Mouse (Mus musculus) cerebellum, adult 18-20 months (tissue): ENCODE data around the gene Kcnj13.
A peak's percentile ranks its signal among the peaks of the same experiment; 100 is the strongest.

Source experiments
- DNase-seq, 2 experiments: peaks; one replicate each; pipeline ENCODE4 v3.0.0; 2021

The Kcnj13 gene

DNA sequence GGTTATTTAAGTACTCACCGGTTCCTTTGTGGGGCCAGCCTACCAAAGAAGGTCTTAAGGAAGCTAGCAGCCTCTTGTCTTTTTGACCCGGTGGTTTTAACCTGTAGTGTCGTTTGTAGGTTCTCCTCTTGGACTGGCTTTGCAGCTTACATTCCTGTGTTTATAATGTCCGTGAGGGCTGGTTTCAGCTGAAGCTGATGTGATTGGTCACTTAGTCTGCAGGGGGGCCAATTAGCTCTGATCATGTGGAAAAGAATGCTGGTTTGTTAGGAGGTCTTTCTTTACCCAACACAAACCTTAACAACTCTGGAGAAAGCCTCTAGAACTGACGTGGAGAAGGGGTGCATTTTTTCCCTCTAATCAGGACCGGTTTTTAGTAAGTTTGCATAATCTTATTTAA lies at the start of gene Kcnj13:
TSS of gene Kcnj13 (minus strand) at position 136 of the 400 bp plus-strand sequence.
- DNase-seq: no peak

DNA sequence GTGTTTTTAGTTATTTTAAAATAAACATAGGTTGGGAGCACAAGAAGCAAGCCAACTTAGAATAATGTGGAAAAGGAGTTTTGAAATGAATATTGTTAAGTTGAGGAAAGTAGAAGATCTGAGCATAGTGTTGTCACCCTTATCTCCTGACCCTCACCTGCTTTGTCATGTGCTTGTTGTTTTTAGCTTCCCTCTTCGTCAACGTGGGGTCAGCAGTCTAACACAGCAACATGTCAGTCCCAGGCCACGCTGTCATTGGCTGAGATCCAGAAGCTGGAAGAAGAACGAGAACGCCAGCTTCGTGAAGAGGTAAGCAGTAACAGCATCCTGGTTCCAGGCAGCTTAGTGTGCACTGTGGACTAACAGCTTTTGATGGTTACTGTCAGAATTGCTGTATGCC lies 42.1 kb upstream of the Kcnj13 start:
- no peak for DNase-seq

DNA sequence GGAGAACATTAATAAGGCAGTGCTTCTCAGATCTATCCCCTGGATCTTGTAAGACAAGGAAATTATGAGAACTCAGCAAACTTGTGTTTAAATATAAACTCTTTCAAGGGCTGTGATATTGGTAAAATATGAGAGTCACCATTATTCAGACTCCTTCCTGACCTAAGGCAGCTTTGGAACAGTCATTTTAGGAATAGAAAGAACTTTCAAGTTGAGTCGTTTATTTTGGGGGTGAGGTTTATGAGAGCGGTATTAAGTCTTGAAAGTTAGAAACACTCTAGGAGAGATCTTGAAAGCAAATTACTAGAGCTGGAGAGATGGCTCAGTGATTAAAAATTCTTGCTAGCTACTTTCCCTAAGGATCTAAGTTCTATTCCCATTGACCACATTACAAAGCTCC lies 40.6 kb upstream of the Kcnj13 start:
- no peak for DNase-seq

DNA sequence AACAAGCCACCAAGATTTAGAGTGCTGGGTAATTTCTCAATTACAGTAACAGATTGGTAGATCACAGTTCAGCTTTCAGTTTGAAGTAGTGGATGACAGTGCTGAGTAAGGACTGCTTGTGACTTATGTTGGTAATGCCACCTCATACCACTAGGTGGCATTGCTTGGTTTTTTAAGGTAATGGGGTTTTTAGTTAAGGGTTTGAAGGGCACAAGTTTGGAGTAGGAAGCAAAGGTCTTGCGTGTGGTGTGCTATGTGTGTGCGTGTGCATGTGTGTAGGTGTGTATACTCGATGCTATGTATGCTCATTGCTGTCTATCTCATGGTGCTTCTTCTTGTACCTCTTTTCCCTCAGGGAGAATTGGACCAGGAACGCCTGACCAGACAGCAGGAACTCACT lies 24.2 kb upstream of the Kcnj13 start:
- peak; percentile 5 to 27 for DNase-seq

DNA sequence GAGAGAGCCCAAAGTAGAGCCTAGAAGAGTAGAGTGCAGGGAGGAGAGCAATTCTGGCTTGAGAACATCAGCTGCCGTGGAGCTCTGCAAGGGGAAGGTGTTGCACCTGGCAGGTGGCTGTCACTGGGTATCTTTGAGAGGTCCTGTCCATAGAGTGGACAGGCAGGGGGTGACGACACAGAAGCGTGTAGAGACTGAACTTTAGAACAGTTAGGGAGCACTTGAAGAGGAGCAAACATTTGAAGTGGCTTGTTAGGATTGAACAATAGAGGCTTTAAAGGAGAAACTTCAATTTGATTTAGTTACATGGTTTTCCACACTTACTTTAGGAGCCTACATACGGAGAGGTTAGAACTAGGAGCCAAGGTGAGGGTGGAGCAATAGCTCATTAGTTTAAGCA lies 14.9 kb upstream of the Kcnj13 start:
- DNase-seq: no peak

DNA sequence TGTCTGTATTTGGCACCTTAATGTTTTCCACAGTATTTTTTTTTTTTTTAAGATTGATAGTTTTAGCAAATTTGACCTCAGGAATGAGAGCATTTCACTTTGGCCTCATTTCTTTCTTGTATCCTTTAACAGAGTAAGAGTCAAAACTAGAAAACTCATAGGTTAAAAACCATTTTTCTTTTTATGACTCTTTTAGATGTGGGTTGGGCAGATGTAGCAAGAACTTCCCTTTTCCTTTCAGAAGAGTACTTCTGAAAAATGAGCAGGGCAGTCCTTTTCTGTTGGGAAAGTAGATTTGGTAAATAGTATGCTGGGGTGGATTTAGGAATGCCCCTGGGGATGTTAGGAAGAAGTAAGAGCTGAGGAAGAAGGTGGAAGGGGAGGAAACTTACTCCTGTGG lies 11.5 kb upstream of the Kcnj13 start:
- DNase-seq: no peak

DNA sequence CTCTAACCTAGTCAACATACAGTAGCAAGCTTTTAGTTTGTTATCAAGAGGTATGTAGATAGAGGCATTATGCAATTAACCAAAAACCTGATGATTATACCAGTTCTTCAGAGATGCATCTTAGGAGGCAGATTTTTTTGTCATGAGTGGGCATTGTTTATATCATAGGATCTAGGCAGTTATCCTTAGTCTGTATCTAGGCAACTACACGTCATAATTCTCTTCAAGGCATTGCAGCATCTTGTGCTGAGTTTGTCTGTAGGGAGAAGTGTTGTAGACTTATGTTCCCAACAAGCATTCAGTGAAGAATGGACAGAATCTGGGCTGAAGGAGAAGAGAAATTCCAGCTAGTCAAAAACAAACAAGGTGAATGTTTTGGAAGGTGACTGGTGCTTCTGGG lies 10.2 kb upstream of the Kcnj13 start:
- DNase-seq: no peak

DNA sequence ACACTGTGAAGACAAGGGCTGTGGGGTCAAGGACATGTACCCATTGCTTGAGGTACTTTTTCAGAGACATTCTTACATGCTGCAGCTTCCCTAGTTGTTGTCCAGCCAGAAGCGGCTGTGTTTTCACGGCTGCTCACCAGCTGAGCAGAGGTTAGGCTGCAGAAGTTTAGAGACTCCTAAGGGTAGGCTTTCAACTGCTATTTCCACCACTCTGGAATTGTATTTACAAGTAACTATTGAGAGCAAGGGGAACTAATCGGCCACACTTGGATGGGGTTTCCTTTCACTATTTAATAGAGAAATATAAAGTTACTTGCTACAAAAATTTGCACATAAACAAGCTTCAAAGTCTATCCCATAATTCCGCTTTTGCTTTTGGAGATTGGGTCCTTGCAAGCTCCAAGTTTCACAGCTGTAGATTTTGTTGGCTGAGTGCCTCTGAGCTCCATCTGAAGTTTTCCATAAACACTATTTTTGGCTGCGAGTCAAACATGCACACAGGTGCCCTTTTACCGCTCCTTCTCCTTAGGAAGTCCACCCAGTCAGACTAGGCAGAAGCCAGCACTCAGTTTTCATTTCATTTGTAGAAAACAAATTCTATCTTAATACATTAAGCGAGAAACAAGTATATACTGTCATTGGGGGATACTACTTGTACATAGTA lies 2.5 kb upstream of the Kcnj13 start:
- no peak for DNase-seq

DNA sequence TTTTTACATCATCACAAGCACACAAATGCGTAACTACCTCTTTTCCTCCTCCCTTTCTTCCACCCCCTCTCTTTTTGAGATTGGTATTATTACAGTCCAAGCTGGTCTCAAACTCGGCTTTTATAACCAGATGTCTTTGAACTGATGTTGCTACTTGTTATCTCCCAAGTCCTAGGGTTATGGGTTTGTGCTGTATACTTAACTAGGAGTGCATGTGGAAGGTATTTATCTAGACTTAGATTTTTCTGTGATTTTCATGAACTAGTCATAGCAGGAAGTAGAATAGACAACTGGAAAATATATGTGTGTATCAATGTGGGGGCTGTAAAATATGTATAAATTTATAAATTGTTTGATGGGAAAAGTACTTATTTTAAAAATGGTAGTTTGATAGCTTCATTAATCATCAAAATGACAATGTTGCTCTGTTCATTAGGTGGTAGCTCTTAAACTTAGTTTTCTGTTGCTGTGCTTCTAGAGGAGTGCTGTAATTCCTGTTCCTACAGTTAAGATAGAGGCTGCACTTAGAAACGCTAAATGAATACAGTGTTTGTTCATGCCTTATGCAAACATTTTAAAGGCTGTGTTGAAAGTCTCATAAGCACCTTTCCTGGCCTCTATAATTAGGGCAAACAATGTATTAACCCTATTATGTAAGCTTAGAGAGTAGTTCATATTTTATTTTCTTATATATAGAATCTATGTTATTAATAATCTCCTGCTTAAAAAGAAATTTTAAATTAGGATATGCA lies 909 bp downstream of the Kcnj13 start:
- DNase-seq: no peak

DNA sequence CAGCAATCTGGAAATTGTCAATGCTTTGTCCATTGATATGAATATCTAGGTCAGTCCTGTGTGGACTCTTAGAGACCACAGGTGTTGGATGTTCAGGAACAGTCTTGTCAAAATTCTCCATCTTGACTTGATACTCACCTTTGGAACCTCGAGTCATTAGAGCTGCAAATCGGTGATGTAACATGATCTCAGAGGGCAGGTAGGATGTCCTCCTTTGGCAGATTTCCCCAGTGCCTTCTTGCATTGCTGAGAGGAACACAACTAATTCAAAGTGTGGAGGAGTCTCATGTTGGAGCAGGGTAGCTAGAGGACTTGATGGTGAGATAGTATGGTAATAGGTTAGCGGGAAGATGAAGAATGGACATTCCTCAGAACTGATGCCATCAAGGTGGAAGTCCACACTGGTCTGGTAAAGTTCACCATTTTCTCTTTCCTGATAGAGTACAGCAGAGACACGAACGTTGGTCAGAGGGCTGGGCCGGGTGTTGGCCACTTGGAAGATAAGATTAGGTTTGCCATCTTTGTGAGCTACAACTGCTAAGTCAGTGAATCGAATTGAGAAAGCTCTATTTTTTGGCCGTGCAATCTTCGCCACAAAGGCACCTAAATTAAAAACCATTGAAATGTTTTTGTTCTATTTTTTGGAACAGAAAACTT lies 8.0 kb downstream of the Kcnj13 start:
- no peak for DNase-seq

DNA sequence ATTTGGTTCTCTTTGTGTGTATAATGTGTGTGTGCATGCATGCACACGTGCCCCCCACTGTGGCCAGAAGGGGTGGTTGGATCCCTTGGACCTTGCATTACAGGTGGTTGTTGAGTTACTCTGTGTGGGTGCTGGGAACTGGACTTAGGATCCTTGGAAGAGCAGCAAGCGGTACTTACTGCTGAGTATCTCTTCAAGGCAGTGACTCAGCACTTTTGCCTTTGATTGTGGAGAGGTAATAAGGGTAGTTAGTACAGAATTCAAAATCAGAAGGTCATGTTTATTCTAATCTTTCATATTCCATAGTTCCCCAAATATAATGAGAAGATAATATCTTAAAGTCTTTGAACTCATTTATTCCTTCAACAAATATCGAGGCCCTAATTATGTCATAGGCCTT lies 13.4 kb downstream of the Kcnj13 start:
- no peak for DNase-seq

DNA sequence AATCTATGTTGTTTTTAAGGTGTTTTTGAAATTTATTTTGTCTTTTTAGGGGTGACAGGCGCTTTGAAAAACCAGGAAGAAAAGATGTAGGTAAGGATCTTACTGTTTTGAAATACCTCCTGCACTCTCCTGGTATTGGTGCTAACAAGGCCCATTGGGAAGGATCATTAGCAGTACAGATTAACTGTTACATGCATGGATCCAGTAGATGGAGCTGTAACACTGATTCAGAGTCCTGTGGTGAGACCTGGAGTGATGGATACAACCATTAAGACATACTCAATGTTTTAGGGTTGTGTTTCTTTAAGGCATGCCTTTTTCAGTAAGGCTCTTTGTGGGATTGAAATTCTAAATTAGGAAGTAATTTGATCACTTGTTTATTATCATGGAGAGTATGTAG lies 14.6 kb downstream of the Kcnj13 start:
- DNase-seq: no peak

DNA sequence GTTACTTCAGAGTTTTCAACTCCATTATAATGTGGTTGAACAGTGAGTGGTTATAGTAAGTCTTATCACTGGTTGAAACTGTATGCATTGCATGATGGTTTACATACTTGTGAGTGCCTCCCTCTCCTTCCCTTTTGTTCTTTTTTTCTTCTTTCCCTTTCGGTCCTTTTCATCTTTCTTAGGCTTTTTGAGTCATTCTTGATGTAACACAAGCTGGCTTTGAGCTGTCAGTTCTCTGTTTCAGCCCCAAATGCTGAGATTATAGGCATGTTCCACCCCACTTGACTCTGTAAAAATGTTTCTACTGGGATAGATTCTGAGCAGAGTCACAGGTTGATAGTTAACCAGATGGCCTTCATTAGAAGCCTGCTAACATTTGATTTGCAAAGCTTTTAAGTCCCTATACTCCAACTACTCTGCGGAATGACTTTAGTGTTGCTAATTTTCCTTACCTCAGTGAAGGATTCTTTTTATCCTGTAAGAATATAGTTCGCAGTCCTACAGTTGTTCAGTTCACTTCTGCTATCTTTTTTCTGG lies 16.4 kb downstream of the Kcnj13 start:
- DNase-seq: no peak

DNA sequence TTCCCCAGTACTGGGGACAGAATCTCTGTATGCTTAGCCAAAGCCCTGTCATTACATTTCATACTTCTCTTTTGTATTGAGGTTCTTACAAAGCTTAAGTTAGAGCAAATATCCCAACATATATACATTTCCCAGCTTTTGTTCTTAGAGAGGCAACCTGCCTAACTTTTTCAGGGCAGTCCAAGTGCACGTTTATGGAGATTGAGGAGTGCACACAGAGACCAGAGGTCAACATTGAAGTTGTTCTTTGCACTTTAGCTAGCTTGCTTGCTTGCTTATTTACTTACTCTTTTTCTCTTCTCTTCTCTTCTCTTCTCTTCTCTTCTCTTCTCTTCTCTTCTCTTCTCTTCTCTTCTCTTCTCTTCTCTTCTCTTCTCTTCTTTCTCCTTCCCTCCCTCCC lies 34.3 kb downstream of the Kcnj13 start:
- DNase-seq: no peak

DNA sequence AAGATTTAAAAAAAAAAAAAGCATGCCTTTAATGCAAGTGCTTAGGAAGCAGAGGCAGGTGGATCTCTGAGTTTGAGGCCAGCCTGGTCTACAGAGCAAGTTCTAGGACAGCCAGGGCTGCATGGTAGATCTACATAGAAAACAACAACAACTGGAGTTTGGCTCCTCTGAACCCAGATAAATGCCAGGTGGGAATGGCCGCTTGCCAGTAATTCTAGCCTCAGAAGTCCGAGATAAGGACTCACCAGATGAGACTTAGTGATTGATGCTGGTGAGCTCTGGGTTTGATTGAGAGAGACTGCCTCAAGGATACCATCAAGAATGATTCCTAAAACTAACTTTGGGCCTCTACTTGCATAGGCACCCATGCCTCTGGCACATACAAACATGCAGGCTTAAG lies 44.0 kb downstream of the Kcnj13 start:
- DNase-seq: peak in 1 of 2 experiments; percentile 9
